Mouse (Mus musculus): ENCODE data around the gene Lysmd2. TPM values are rescaled to one million over a fixed set of nuclear protein-coding genes. Genes with fewer than 3 reads are reported as not detected.

Lysmd2 gene
- 10 to 100 TPM; 42.5 to 72.1 TPM for polyA plus RNA-seq (2017; shearing (Covaris generic))

GRCm38 (mm10) chr9:75625556-75626307 is at the start of gene Lysmd2:
Gene Lysmd2 (plus strand): TSS chr9:75625741.

GRCm38 (mm10) chr9:75610571-75611493 is 14.7 kb upstream of the Lysmd2 start, which contains the start of gene Tmod2:
Gene Tmod2 (minus strand): TSS chr9:75611325.

GRCm38 (mm10) chr9:75683426-75684191 is 58.1 kb downstream of the Lysmd2 start, which contains the start of gene Scg3:
Gene Scg3 (minus strand): TSS chr9:75684056.

Other genes starting within 250 kb of the Lysmd2 start
- gene Mapk6, start 215.7 kb upstream of the Lysmd2 start, polyA plus RNA-seq (2017; shearing (Covaris generic)), result 10 to 100 TPM; 52.4 to 65.8 TPM
- gene Leo1, start 184.2 kb upstream of the Lysmd2 start, polyA plus RNA-seq (2017; shearing (Covaris generic)), result 10 to 100 TPM; 25.2 to 27.8 TPM
- gene Tmod3, start 66.1 kb upstream of the Lysmd2 start, polyA plus RNA-seq (2017; shearing (Covaris generic)), result 100 to 1,000 TPM; 117 to 158 TPM
- under 1 TPM in 1 of 2 experiments, not detected in 1; 0.37 TPM for gene Tmod2, start 14.4 kb upstream of the Lysmd2 start, polyA plus RNA-seq (2017; shearing (Covaris generic))
- gene Scg3, start 58.3 kb downstream of the Lysmd2 start, polyA plus RNA-seq (2017; shearing (Covaris generic)), result under 1 TPM in 1 of 2 experiments, not detected in 1; 0.10 TPM
- not detected for gene Bmp5, start 149.6 kb downstream of the Lysmd2 start, polyA plus RNA-seq (2017; shearing (Covaris generic))